Mouse (Mus musculus): ENCODE results near the gene Sfpq. TPM values are rescaled to one million over a fixed set of nuclear protein-coding genes. Genes with fewer than 3 reads are reported as not detected.

The Sfpq gene
- total RNA-seq, 2 experiments from 2014 or later = 537 to 884 TPM

Other genes with a start within 250 kb of the Sfpq start
- gene Zmym4, start 53.2 kb upstream of the Sfpq start, total RNA-seq (2015; ENCODE audit: low replicate concordance) = 0.84 and 4.7 TPM in 2 replicates
- 2.2 and 13.5 TPM in 2 replicates for gene Zmym4, start 53.2 kb upstream of the Sfpq start, total RNA-seq (2017; ENCODE audit: low replicate concordance)
- 8.4 and 17.3 TPM in 2 replicates for gene Zmym1, start 39.8 kb downstream of the Sfpq start, total RNA-seq (2015; ENCODE audit: low replicate concordance)
- 10.9 and 16.8 TPM in 2 replicates for gene Zmym1, start 39.8 kb downstream of the Sfpq start, total RNA-seq (2017; ENCODE audit: low replicate concordance)
- 3.6 and 4.2 TPM in 2 replicates for gene Zmym6, start 56.1 kb downstream of the Sfpq start, total RNA-seq (2015; ENCODE audit: low replicate concordance)
- gene Zmym6, start 56.1 kb downstream of the Sfpq start, total RNA-seq (2017; ENCODE audit: low replicate concordance) = 0.83 and 1.5 TPM in 2 replicates
- 4.3 and 11.3 TPM in 2 replicates for gene Tmem35b, start 102.4 kb downstream of the Sfpq start, total RNA-seq (2015; ENCODE audit: low replicate concordance)
- gene Tmem35b, start 102.4 kb downstream of the Sfpq start, total RNA-seq (2017; ENCODE audit: low replicate concordance) = 0.45 and 2.3 TPM in 2 replicates
- gene Dlgap3, start 147.9 kb downstream of the Sfpq start, total RNA-seq (2015; ENCODE audit: low replicate concordance) = not detected in 2 replicates
- not detected in 2 replicates for gene Dlgap3, start 147.9 kb downstream of the Sfpq start, total RNA-seq (2017; ENCODE audit: low replicate concordance)
- 3.8 and 4.0 TPM in 2 replicates for gene Smim12, start 222.5 kb downstream of the Sfpq start, total RNA-seq (2015; ENCODE audit: low replicate concordance)
- 7.1 and 11.1 TPM in 2 replicates for gene Smim12, start 222.5 kb downstream of the Sfpq start, total RNA-seq (2017; ENCODE audit: low replicate concordance)

All from erythroid progenitor cell, adult 5-6 weeks (primary cell).